Mouse (Mus musculus): ENCODE results near the gene Sypl2.
A peak's percentile ranks its signal among the peaks of the same experiment; 100 is the strongest.

The Sypl2 gene

DNA sequence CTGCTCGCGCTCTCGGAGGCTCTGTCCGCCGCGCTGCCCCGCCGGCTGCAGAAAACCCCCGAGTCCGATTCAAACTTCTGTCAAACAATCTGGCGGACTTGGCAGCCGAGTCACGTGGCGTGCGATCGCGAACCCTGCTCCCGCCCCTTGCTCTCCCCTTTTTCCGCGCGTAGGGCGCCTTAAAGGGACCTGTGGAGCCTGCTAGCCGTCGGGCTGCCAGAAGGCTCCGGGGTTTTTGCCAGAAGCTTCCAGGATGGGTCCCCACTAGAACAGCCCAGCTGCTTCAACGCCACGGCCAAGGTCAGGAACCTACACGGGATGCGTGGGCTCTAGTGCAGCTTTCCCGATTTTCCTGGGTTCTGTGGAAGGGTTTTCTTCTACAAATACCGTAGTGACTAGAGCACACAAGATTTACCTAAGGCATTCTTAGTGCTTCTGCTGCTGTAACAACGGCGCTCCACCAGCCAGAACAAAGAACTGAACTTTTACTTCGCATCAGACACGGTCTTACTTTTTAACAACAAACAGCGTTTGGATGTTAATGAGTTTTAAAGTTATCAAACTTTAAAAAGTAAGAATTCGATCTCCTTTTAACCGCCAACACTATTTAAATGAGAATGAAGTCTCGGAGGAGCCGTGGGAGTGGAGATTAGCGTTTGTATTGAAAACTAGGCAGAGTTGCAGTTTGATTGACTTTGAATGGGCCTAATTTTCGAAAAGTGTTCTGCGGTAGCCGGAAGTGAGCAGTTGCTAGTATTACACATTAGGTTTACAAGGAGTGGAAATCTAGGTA is at the start of gene Sypl2:
Sypl2 (minus strand) TSS at position 91 of the 793 bp plus-strand sequence.
- peak; percentile 57 for DNase-seq (ENCODE audit: low read depth)

DNA sequence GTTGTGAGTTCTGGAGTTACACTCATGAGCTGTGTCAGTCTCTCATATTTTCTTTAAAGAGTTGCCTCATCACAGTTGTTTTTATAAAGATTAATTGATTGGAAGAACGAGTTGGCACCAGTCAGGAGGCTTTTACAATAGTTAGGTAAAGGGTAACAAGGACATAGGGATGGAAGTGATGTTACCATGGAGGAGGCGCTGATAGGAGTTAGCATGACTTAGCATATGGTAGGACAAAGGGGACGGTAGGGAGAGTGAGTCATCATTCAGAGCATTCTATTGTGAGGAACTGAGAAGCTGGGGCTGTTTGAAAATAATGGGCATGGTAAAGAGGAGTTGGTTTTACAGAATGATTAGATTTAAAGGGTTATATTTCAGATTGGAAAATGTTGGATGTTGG is 32.9 kb upstream of the Sypl2 start:
- peak; percentile 7 for DNase-seq (ENCODE audit: low read depth)

DNA sequence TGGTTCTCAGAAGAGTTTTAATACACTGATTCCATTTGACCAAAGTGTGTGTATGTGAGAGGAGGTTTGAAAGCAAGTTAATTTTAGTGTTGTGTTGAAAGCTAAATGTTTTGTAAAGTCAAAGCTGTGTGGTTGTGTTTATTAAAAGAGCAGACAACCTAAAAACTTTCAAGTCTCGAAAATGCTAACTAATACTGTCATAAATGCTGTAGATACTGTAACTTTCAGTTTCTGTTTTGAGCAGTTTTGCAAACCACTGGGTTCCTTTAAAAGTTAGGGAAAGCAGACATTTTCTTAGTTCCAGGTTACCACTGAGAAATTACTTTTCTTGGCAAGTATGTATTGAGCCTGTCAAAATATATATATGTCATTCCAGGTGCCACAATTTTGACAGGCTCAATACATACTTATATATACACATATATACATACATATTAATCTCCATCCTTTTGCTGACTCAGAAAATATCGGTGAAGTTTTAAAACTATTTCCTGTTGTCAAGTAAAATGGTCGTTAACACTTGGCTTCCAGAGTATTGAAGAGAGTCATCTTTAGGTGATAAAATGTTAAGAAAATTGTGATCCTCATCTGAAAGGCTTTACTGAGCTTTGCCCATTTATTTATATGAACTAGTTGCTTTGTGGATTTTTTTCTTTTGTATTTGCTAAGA is 31.5 kb upstream of the Sypl2 start:
- peak; percentile 67 for DNase-seq (ENCODE audit: low read depth)

DNA sequence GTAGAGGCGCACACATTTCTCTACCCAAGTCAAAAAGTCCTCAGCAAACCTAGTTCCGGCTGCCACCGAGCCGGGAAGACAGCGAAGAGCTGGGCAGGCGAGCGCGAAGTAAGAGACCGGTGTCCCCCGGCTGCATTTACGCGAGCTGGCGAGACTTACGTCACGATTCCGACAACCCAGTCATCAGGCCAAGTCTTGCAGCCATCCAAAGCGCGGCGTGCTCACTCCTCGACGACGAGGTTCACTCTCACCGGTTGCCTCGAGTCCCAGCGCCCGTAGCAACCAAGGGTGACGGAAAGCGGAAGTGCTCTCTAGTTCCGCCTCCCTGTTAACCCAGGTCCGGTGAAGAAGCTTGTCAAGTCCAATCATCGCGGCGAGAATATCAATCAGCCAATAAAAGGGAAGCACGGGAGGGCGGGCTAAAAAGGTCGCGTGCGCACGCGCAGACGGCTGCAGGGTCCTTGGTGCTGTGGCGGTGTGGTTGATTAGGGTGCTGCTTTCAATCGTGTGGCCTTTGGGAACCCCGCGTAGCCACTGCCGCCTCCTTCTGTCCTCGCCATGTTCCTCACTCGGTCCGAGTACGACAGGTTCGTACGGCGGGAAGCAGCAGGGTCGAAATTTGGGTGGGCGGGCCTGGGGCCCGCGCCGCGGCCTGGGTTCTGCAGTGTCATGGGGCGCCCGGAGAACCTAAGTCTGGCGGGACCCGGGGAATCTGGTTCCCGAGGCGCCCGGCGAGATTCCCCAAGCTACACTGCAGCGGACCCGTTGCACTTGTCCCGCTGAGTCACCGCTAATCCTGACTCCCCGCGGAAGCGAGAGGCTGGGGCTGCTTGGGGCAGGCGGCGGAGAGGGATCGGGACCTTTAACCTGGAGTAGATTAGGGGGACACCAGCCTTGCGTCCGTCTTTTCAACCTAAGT is 30.5 kb upstream of the Sypl2 start, which contains the start of gene Psma5:
Psma5 (plus strand) TSS at position 208 of the 919 bp plus-strand sequence.
- DNase-seq (ENCODE audit: low read depth), result peak; percentile 99

DNA sequence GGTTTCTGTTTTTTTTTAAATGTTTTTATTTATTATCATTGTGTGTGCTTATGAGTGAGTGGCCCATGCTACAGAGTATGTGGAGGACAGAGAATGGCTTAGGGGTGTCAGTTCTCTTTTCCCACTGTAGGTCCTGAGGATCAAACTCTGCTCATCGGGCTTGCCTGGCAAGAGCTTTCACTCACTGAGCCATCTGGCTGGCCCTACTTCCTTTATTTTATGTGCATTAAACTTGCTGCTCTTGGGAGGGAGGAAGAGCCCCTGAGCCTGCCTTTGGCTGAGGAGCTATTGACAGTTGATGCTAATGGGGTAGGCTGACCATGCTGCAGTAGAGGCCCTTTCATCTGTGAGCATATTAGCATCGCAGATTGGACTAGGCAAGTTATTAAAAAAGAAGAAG is 20.4 kb upstream of the Sypl2 start:
- no peak for DNase-seq (ENCODE audit: low read depth)

DNA sequence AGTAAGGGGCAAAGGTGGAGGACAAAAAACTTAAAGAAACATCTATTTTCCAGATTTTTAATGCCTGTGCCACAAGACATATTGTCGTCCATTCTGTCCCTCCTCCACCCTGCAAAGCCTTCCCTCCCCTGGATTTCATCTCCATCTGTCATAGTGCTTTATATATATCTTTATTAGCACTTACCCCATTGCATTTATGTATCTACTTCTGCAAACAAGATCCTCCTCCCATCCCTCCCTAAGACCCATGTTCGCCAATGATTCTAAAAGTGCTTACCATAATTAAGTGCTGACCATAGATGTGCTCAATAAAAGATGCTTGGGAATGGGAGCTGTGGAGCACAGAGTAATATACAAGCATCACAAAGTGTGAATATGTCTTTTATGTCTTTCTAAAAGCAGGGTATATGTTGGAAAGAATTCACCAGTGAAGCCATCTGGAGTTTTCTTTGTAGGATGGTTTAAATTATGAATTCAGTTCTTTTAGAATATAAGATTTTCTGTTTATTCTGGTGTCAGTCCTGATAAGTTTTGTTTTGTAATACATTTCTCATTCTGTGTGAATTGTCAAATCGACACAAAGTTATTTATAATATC is 14.9 kb upstream of the Sypl2 start:
- DNase-seq (ENCODE audit: low read depth), result no peak

DNA sequence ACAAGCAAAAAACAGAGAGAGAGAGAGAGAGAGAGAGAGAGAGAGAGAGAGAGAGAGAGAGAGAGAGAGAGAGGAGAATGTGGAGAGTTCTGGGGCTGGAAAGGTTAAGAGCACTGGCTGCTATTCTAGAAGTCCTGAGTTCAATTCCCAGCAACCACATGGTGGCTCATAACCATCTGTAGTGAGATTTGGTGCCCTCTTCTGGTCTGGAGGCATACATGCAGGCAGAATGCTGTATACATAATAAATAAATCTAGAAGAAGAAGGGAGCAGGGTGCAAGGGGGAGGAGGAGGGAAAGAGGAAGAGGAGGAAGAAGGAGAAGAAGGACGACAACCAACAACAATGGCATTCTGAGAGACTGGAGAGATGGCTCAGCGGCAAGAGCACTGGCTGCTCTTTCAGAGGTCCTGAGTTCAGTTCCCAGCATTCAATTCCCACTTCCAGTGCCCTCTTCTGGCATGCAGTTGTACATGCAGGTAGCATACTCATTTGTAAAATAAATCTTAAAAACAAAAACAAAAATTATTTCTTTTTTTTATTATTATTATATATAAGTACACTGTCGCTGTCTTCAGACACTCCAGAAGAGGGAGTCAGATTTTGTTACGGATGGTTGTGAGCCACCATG is 11.1 kb upstream of the Sypl2 start:
- peak; percentile 31 for DNase-seq (ENCODE audit: low read depth)

DNA sequence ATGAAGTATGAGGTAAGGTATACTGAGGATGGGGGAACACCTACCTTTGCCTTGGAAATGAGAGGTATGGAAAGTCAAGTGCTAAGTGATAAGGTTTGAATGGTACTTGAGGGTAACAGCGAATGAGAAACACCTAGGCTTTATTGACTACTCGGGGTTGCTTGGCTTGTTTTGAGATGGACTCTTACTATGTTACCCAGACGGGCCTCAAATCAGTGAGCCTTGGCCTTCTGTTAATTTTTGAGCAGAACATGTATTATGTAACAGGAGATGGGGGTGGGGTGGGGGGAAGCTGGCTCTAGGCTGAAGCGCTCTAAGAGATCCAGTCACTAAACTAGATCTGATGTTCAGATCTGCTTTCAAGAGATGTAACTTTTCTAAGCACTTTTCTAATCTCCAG is 5.2 kb upstream of the Sypl2 start:
- DNase-seq (ENCODE audit: low read depth), result no peak

DNA sequence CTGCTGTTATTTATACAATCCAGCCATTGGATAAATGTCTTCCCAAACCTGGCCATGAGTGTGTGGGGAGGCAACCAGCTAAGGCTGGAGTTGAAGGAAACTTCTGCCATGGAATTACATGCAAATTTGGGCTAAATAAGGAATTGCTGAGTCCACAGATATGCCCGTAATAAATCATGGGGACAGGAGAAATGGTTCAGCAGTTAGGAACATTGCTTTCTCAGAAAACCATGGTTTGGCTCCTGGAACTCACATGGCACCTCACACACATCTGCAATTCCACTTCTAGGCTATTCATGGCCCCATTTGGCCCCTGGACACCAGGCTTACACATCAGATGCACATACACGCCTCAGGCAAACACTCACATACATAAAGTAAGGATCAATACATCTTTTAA is 1.1 kb upstream of the Sypl2 start:
- no peak for DNase-seq (ENCODE audit: low read depth)

DNA sequence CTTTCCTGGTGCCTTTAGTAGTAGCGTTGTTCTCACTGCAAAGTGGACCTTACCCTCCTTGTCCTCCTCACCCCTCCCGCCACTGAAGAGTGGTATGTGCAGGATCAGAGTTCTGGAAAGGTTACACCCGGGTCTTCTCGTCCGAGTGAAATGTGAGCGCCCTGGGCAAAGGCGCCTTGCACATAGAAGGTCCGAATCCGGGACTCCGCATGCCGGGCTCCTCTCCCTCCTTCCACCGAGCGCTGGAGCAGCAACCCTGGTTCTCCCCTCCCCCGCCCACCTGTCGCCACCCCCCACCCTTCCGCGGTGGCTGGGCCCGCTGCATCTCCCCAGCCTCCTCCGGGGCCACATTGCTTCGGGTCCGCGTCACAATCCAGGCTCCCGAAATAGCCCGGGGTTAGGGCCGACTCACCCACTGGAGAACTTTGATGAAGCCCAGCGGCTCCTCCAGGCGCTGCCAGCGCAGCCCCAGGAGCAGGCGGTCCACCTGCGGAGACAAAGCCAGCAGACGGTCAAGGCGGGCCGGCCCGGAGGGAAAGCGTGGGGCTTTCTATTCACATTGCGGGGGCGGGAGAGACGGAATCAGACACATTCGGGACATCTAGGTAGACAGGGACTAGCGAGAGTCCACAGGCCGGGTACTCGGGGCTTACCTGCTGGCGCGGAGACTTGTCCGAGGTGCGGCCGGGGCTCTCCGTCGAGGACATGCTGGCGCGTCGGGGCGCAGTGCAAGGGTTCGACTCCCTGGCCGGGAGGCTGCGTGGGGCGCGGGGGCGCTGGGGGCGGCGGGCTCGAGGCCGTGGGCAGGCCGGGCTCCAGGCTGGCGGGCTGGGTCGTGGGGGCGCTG is 514 bp downstream of the Sypl2 start:
- DNase-seq (ENCODE audit: low read depth), result no peak

DNA sequence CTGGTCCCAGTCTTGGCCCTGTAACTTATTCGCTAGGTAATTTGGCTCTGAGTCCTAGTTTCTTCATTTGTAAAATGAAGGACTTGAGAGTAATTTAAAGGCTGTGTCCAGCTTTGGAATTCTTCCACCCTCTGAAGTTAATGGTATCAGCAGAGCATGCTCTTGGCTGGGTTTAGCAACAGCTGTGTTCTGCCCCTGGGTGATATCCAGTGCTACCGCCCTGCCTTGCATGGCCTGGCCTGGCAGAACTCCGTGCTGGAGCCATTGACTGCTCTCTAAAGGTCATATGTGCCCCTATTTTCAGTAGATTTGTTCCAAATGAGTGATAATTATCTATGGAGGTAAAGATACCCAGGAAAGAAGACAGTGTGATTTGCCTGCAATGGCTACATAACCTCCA is 5.8 kb downstream of the Sypl2 start:
- DNase-seq (ENCODE audit: low read depth), result no peak

DNA sequence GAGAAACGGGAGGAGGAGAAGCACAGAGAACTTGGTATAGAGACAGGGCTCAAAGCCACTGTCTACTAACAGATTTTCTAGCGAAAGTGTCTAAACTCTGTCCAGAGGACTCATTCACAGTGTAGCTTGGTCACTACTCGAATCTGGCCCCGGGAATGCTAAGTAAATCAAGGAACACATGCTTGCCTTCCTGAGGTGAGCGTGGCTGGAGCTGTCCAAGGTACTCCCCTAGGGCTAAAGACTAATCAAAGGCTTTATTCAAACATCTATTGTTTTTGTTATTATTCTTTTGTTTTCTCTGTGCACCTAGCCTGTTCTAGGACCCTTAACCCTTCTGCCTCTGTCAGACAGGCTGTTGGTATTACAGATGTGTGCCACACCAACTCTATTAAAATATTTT is 11.7 kb downstream of the Sypl2 start:
- DNase-seq (ENCODE audit: low read depth), result no peak

DNA sequence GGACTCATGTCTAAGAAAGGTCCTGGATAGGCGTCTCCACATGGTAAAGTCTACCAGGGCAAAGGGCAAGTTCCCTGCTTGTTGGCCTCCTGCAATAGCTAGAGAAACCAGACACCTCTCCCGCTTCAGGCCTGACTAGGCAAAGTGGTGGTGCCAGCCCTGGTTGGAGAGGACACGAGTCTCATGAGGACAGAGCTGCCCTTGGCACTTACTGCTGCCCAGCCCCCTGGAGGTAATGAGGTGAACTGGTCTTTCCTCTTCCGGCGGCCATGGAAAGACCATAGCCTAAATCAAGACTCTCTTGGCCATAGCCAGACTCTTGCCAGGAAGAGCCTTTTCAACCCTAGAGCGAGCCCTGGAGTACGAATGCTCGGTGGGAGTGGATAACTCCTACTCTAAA is 14.0 kb downstream of the Sypl2 start:
- DNase-seq (ENCODE audit: low read depth), result peak; percentile 35

DNA sequence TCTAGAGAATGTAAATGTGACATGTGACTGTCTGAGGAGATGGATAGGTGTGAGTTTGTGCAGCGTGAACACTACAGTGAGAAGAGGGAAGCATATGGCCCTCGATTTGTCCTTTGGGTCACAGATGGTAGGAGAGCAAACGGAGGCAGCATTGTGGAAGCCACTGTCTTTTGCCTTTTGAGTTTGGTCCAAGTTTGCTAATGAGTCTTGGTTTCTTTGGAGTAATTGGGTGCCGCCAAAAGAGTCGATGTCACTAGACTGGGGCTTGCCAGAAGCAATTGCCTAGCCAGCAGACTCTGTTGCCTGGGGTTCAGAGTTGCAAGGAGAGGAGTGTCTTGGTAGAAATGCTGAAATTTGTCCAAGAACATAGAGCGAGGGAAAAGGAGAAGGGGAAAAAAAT is 14.6 kb downstream of the Sypl2 start:
- no peak for DNase-seq (ENCODE audit: low read depth)

DNA sequence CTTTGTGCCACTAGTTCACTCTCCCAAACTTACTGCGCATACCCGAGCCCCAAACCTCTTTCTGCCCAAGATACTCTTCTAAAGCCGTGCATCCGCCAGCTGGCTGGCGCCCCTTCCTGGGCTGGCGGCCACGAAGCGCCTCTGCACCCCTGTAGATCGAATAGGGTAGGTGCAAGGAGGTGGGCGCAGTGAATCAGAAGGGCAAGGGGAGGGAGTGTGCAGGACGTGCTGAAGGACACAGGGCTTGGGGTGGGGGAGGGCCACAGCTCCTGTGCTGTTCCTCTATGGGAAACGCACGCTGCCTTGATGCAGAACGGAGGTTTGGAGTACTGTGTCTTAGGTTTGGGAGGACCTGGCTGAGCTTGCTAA is 15.7 kb downstream of the Sypl2 start, which contains the start of gene Atxn7l2:
Atxn7l2 (minus strand) TSS at position 164 of the 369 bp plus-strand sequence.
- no peak for DNase-seq (ENCODE audit: low read depth)

DNA sequence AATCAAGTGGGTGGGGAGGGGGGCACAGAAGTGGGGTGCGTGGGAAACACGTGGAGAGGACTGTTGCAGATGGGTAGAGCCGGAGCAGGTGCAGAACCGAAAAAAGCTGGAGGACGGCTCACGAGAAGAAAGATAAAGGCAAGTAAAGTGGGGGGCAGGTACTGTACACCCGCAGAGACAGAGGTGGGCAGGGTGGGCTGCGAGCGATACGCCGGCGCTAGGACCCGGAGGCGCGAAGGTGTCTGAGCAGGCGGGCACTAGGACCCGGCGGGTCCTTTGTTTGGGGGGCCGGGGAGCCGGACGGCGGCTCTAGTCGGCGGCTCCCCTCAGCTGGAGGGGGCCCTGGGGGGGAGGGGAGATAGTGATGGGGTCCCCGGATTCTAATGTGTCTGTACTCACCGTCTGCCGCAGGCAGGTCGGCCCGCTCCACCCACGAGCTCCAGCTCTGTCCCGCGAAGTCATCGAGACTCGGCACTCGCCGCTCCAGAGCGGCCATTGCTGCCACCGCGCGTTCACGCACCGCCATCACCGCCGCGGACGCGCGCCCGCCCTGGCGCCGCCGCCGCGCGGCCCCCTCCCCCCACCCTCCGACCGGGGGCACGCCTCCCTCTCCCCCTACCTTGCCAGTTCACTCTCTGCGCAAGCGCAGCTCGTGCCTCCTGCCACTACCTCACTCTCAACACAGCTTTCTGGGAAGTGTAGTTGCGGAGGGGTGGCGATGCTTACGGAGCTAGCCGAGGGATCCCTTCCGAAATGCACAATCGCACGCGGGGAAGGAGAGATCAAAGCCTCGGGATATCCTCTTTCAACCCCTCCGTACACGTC is 16.3 kb downstream of the Sypl2 start:
- DNase-seq (ENCODE audit: low read depth), result peak; percentile 98

DNA sequence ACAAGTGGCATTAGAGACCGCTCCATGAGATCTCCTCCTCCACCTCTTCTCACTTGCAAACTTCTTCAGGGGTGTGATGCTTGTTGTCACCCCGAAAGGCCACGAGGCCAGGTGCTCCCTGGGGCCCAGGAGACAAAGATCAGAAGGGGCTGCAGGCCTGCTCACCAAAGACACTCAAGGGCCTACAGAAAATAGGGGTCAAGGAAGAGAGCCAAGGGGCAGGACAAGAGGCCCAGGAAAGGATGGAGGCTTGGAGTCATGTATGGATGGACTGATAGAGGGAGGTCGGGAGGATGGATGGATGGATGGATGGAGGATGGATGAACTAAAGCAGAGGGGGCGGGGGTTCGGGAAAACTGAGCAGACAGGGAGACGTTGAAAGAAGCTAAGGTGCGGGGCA is 16.9 kb downstream of the Sypl2 start:
- peak; percentile 31 for DNase-seq (ENCODE audit: low read depth)

DNA sequence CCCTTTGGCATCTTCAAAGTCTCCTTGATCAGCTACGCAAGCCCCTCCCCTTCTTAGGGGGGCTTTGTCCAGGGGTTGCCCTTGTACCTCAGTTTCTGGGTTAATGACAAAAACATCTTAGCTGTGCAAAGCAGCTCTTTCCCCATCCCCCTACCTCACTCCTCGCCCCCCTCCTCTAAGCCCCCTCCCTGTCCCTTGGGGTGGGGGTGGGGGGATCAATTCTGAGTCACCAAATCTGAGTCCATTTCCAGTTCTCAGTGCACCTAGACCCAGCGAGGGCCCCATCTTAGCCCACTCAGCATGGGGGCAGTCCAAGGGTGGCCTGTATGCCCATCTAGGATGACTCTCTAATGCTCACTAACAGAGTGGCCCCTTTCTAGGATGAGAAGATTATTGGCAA is 17.4 kb downstream of the Sypl2 start:
- no peak for DNase-seq (ENCODE audit: low read depth)

DNA sequence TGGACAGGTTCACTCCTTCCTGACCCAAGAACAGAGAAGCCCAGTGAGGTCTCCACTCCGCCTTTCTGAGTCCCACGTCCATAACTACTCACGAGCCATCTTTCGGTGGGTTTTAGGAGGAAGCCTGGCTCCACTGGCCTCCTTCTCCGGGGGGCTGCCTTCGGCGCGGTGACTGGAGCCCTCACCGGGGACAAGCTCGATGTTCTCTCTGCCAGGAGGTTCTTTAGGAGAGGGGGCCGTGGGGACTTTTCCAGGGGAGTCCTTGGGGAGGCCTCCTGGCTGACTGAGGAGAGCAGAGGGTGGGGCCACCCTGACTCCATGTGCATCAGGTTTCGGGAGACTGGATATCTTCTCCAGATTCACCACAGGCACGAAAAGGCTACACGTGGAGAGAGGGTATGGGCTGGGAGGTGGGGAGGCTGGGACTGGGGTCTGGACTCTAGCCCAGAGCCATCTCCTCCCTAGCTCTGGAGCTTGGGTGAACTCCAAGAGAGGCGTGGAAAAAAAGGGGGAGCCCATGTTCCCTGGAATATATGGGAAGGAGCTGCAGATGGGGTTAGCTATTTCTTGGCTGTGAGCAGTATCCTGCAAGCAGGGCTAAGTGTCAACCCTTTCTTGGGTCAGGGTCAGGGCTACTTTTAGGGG is 19.6 kb downstream of the Sypl2 start:
- no peak for DNase-seq (ENCODE audit: low read depth)
